Mouse (Mus musculus) frontal cortex, postnatal 36 days (tissue): Measurements from ENCODE around the gene Epb41l5.

Experiments
- DNase-seq, 2 experiments: peaks; one replicate each; pipeline ENCODE4 v3.0.0; 2022; ENCODE audit warnings: low spot score in 2 of 2

Epb41l5 gene

DNA sequence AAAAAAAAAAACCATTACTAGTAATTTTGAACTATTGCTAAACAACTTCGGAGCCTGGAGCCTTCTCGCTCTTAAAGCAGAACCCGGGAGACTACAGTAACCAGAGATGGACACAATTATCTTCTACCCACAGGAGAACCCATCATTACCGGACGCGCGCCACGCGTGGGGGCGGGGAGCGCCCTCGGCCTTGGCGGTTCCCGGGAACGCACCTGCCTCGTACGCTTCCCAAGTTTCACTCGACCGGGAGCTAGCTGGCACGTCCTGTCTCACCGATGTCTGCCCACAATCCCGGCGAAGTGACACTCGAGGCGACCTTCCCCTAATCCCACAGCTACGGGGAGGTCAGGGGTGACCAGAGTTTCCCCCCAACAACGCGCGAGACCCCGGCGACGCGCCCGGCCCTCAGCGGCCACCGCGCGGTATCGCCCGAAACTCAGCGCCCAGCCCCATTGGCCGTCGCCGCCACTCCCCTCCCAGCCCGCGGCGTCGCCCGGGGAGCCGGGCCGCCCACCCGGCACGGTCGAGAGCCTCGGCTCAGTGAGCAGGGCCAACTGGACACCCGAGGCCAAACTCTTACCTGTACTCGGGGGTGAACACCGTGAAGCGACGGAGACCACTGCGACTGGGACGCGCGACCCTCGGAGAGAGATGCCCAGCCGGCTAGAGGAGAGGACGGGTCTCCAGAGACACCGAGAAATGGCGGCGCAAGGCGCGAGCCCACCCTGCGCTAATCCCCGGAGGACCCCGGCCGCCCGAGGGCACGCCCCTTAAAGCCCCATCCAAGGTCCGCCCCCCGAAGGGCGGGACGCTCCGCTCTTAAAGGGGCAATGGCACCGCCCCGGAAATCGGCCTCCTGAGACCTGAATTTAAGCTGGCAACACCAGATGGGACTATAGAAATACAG, at the start of gene Epb41l5:
Gene Epb41l5 (minus strand): TSS at position 796 of the 907 bp plus-strand sequence.
- DNase-seq = peak; percentile 59 to 69

GRCm38 (mm10) chr1:119696860-119697259, 48.1 kb upstream of the Epb41l5 start:
- no peak for DNase-seq

GRCm38 (mm10) chr1:119685773-119686558, 37.2 kb upstream of the Epb41l5 start:
- DNase-seq = no peak

DNA sequence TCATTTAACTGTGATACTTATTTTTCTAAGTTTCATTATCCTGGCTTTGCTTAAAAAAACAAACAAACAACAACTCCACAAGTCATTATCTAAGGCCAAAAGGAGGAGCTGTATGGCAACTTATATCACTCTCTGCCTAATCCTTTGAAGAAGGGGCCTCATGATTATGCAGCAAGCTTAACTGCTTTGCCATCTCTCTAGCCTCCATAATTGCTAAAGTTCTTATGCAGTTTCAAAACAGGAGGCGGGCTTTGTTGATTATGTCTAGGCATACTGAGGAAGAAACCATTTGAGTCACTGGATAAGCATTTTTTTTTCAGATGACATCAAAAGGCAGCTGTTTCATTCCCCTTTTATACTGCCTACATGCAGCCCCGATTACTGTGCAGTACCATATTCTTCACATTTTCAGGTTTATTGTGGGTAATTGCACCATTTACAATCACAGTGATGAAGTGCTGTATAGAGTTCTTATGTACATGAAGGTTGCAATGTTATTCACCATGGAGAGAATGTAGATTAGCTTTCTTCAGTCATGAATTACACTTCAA, 32.9 kb upstream of the Epb41l5 start:
- DNase-seq = no peak

DNA sequence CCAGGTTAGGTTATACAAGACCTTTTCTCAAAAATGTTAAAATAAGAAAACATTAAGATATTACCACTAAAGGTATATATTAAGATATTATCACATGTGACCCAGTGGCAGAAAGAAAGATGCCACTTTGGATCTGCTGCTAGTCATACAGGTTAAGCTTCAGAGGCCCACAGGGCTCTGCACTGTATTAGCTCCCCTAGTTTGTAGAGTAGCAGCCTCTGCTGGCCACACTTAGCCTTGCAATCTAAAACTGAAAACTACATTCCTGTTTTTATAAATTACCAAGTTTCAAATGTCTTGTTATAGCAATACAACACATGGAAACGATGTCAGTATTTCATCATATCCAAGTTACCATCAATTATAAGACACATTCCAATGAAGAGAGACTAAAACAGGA, 26.2 kb upstream of the Epb41l5 start:
- DNase-seq = peak in 1 of 2 experiments; percentile 37

DNA sequence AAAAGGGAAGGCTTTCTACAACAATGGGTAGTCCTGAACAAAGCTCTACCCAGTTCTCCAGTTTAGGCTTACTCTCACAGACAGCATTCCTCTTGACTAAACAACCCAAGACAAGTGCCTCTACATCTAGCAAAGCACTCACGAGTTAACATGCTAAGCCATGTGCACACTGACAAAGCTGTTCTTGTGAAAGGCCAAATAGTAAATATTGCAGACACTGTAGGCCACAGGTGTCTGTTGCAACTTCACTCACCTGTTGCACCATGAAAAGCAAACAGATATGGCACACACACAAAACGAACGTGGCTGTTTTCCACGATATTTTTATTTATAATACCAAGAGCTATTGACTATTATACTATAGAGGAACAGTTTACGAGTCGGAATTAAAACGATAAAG, 18.1 kb upstream of the Epb41l5 start:
- no peak for DNase-seq

DNA sequence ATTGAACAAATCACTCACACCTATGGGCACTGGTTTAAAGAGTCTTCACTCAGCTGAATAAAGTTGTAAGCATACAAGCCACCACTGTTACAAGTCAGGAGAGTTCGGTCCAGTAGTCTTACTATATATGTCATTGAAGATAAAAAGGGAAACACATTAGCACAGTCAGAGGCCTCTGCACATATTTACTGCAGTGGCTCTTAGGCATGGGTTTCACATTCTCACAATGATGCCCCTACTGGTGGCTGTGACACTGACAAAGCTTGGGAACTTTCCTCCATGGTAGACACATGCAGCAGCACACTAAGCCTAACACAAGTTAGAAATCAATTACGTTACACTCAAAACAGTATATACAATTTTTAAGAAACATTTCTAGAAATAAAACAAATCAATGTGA, 5.5 kb upstream of the Epb41l5 start:
- no peak for DNase-seq

DNA sequence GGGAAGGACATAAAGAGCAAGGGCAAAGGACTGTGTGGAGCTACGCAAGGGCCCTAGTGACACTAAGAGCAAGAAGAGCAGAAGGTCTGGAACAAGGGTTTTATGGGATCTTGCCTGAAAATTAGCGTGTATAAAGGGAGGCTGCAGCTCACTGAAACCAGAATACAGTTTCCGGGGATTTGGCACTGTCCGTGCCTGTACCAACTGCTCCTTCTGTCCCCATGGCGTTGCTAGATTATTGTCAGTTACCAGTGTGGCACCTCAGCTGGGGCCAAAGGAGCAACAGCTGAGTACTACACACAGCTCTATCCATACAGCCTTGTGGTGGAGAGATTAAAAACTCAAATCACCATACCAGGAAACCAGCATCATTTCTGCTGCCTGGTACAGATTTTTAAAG, 1.6 kb upstream of the Epb41l5 start:
- no peak for DNase-seq

DNA sequence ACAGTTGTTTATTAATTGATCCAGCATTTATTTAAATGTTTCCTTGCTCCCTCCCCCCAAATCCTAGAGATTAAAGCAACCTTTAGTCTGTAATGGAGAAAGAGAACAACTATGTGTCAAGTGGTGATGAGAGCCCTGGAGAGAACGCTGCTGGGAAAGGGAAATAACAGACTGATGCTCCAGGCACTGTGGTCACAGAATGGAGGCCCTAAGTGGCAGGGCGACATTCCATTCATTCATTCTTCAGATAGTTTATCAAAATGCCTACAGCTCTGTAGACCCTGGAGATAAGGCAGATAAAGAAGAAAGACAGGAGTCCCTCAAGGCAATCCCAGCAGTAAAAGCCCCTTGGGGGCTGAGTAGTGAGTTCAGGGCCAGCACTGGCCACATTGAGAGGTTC, 827 bp upstream of the Epb41l5 start:
- DNase-seq = no peak

- DNase-seq = no peak
These were observed 2.4 kb downstream of the Epb41l5 start for GRCm38 (mm10) chr1:119646356-119646755.

GRCm38 (mm10) chr1:119642367-119642766, 6.4 kb downstream of the Epb41l5 start:
- no peak for DNase-seq

DNA sequence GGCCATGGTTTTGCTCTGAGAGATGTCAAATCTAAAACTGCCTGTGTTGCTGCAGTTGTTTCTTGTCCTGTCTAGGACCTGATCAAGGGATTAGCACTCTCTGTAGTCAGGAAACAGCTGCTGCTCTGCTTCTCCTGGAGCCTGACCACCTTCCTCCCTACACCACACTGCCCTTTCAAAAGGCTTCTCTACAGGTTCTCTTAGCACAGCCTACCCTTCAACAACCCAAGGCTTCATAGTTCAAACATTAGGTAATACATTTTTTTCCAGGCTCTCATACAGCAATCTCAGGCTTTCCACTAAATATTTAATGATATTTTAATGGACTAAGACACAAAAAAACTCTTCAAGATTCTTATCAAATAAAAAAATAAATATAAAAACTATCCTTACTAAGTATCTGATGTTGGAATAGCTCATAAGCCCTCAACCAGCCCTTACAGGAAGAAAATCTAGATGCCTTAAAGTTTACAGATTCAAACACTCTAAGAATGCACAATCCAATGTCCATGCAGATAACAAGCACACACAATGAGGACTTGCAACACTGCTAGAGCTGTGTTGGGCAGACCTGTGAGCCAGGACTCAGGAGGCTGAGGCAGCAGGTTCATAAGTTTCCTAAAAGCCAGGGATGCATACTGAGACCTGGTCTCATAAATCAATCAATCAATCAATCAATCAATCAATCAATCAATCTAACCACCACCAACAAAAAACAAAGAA, 7.5 kb downstream of the Epb41l5 start:
- DNase-seq = no peak

DNA sequence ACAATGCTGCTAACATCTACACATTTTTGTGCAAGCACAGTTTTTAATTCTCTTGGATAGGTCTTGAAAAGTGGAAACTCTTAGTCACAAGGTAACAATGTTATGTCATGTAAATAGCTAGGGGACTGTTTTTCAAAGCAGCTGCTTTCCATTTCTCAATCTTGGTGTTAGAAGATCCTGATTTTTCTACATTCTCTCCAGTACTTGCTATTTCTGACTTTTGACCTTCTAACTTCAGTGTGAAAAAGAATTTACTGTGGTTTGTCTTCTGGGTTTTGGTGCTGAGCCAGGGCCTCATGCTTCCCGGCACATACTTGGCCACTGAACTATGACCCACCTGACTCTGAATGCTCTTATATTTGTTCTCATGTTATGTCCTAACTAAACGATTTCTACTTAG, 8.8 kb downstream of the Epb41l5 start:
- no peak for DNase-seq

GRCm38 (mm10) chr1:119637188-119638023, 11.4 kb downstream of the Epb41l5 start:
- DNase-seq = no peak

DNA sequence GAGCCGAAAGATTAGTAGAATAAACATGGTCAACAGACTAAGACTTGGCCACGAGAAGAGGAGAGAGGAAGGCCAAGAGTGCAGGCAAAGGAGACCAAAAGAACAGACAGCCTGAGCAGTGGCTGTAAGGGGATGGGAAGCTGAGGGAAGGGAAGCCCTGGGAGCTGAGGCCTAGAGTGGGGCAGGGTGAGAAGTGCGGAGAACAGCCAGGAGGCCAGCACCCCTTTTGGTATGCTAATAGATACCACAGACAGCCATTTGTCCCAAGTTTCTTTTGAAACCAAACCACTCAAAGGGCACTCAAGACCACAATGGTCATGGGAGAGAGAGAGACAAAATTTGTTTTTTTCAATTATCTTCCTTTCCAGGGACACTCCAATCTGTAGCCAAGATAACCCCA, 14.1 kb downstream of the Epb41l5 start:
- no peak for DNase-seq

GRCm38 (mm10) chr1:119630428-119630827, 18.4 kb downstream of the Epb41l5 start:
- DNase-seq = no peak

DNA sequence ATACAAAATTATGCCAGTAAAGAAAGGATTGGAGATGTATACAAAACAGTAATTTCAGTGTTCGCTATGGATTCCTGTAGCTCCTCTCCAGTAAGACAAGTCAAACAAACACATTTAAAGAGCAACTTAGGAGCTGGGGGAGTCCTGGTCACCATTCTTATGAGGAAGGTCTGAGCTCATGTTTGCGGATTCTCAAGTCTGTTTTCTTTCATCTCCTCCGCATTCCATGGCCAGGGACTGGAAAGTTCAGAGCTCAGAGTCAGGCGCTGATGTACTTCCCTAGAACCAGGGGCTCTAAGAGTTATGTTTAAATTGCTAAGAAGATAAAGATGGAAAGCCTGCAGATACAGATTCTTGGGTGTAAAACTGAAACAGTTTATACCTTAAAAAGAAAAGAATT, 22.0 kb downstream of the Epb41l5 start:
- DNase-seq = no peak

GRCm38 (mm10) chr1:119624444-119624843, 24.4 kb downstream of the Epb41l5 start:
- DNase-seq = no peak

- peak; percentile 19 to 62 for DNase-seq
These were observed 43.4 kb downstream of the Epb41l5 start for GRCm38 (mm10) chr1:119605396-119605795.

DNA sequence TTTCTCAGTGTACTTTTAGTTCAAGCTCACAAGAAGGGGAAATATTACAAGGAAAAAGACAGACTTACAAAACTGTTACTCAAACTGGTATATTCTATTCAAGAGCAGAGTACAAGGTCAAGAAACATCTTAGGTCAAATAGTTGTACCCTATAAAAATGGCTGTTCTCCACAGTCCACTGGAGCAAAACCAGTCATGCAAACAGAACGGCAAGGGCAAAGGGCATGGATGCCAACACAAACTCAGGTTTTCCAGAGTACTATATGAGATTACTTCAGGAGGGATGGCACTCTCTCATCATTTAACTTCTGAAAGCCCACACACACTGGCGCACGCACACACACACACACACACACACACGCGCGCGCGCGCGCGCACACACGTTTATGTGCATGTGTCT, 46.4 kb downstream of the Epb41l5 start:
- DNase-seq = no peak

DNA sequence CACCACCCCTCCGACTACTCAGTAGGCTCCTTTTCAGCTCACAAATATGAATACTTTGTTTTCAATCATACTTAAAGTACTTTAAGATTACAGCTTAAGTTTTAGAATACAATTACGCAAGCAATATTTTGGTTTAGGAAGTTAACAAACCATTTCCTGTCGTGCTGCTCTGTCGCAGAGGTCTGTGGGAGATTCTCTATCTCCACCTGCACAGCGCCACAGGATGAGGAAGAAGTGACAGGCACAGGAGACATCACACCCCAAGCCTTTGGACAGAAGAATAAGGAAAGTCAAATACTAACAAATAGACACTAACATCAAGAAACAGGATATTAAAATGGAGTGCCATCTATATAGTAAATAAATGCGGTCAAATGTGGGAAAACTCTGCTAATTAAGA, 49.9 kb downstream of the Epb41l5 start:
- no peak for DNase-seq
